Mouse (Mus musculus): ENCODE data around the gene Abat. TPM values are rescaled to one million over a fixed set of nuclear protein-coding genes. Genes with fewer than 3 reads are reported as not detected.

Gene Abat
- total RNA-seq, 2 experiments from 2014 or later = 134 to 137 TPM

GRCm38 (mm10) chr16:8636867-8637216 is 123.6 kb downstream of the Abat start:
- DNase-seq (ENCODE audit: low spot score in 2 of 2) = no peak
- no peak for TF ChIP-seq CTCF (conservative IDR thresholded peaks at IDR 0.05)
- peak overlapping the region; percentile 92 for H3K27ac ChIP-seq
- H3K4me3 ChIP-seq = peak overlapping the region; percentile 96

- TF ChIP-seq CTCF (conservative IDR thresholded peaks at IDR 0.05) = peak; percentile 48
These were observed 124.2 kb downstream of the Abat start, which contains the start of the genes Pmm2 and Tmem186 for GRCm38 (mm10) chr16:8637217-8638051. Pmm2 (plus strand) TSS chr16:8637674. Tmem186 (minus strand) TSS chr16:8637712.

DNA sequence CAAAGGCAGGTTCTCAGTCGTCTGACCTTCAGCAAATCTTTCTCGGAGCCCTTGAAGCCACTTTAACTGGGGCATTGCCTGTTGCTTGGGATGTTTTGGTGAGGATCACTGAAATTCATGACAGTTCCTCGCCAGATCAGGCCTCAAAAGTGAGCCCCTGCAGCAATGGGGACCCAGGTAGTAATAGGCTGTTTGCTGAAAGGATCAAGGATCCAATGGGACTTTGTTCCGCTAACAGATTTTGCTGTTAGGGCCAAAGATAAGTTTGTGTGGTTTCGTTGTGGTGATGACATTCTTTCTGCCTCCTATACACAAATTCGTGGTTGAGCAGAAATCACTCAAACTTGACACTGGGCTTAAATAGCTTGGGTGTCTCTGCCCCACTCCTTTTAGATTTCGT is 124.9 kb downstream of the Abat start:
- TF ChIP-seq CTCF (conservative IDR thresholded peaks at IDR 0.05) = no peak
- Histone ChIP-seq H3K27ac (peak overlapping the region; percentile 92), H3K4me3 (peak overlapping the region; percentile 96)
- no peak for DNase-seq (ENCODE audit: low spot score in 2 of 2)

More at GRCm38 (mm10) chr16:8637217-8638051, 124.2 kb downstream of the Abat start, which contains the start of the genes Pmm2 and Tmem186:
- Histone ChIP-seq H3K4me3 (peak within 1 kb of the TSS; percentile 96), H3K27ac (peak within 1 kb of the TSS; percentile 92)
- DNase-seq (ENCODE audit: low spot score in 2 of 2) = peak; percentile 79 to 90

- H3K4me3 ChIP-seq = no peak overlapping the region
- H3K27ac ChIP-seq = no peak overlapping the region
- TF ChIP-seq CTCF (conservative IDR thresholded peaks at IDR 0.05) = no peak
- no peak for DNase-seq (ENCODE audit: low spot score in 2 of 2)
These were observed 126.4 kb downstream of the Abat start for GRCm38 (mm10) chr16:8639466-8640191.

- peak in 1 of 2 experiments; percentile 39 for DNase-seq (ENCODE audit: low spot score in 2 of 2)
- TF ChIP-seq CTCF (conservative IDR thresholded peaks at IDR 0.05) = peak; percentile 93
- no peak overlapping the region for H3K27ac ChIP-seq
- no peak overlapping the region for H3K4me3 ChIP-seq
These were observed 130.6 kb downstream of the Abat start for GRCm38 (mm10) chr16:8643855-8644254.

- Histone ChIP-seq H3K27ac (peak overlapping the region; percentile 65), H3K4me3 (no peak overlapping the region)
- no peak for DNase-seq (ENCODE audit: low spot score in 2 of 2)
- no peak for TF ChIP-seq CTCF (conservative IDR thresholded peaks at IDR 0.05)
These were observed 132.3 kb downstream of the Abat start for GRCm38 (mm10) chr16:8645546-8645945.

- DNase-seq (ENCODE audit: low spot score in 2 of 2) = no peak
These were observed 136.8 kb downstream of the Abat start for GRCm38 (mm10) chr16:8650007-8650406.

DNA sequence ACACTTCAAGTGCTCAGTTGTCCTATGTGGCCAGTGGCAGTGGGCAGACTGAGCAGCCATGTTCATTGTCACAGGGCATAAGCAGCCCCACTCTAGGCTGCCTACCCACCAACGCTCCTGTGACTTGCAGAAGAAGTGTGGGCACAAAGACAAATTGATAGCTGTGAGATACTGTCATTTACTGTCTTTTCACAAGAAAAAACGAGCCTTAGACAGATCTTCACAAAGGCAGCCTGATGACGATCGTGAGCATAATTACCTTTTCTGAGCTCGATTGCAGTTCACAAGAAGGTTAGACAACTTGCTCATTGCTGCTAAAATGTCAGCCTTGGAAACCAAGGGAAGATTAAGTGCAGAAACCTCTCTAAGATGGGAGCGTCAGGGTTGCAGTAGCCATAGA is 141.9 kb downstream of the Abat start:
- no peak for DNase-seq (ENCODE audit: low spot score in 2 of 2)
- TF ChIP-seq CTCF (conservative IDR thresholded peaks at IDR 0.05) = no peak
- Histone ChIP-seq H3K4me3 (no peak overlapping the region), H3K27ac (no peak overlapping the region)

More at GRCm38 (mm10) chr16:8650007-8650406, 136.8 kb downstream of the Abat start:
- Histone ChIP-seq H3K27ac (no peak overlapping the region), H3K4me3 (no peak overlapping the region)
- no peak for TF ChIP-seq CTCF (conservative IDR thresholded peaks at IDR 0.05)

DNA sequence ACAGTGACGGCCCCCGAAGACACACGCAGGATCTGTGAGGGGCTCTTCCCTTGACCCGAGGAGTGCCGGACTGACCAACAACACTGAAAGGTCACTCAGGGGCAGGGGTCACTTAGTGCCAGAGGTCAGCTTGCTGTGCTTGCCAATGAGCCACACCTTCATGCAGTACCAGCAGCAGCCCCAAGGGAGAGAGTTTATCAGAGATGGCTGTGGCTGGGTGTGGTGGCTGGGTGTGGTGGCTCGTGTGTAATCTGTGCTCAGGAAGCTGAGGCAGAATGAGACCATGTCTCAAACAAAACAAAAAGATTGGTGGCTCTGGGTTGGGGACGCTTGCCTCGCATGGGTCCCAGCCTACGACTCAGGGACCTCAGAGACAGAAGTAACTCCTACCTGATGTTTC is 142.4 kb downstream of the Abat start:
- no peak overlapping the region for H3K4me3 ChIP-seq
- no peak overlapping the region for H3K27ac ChIP-seq
- TF ChIP-seq CTCF (conservative IDR thresholded peaks at IDR 0.05) = no peak; the same call in 1 of the 2 replicates
- DNase-seq (ENCODE audit: low spot score in 2 of 2) = no peak

- Histone ChIP-seq H3K4me3 (no peak overlapping the region), H3K27ac (no peak overlapping the region)
- no peak; the same call in none of the 2 replicates for TF ChIP-seq CTCF (conservative IDR thresholded peaks at IDR 0.05)
- no peak for DNase-seq (ENCODE audit: low spot score in 2 of 2)
These were observed 143.0 kb downstream of the Abat start for GRCm38 (mm10) chr16:8656256-8656655.

DNA sequence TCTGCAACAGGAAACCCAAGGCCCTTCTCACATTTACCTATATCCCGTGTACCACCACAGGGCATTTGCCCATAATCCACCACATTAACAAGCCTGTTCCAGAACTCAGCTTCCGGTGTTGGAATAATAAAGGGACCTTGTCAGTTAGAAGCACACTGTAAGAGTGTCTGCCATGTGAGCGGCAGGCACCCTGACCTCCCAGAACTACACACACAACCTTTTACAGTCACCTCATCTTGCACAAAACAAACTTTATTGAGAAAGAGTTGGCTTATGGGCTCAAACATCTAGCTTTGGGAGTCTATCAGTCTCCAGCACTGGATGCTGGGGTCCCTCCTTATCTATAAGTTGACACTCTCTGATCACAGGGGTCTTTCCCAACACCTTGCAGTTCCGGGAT is 145.1 kb downstream of the Abat start:
- H3K4me3 ChIP-seq = no peak overlapping the region
- H3K27ac ChIP-seq = no peak overlapping the region
- no peak for TF ChIP-seq CTCF (conservative IDR thresholded peaks at IDR 0.05)
- no peak for DNase-seq (ENCODE audit: low spot score in 2 of 2)

DNA sequence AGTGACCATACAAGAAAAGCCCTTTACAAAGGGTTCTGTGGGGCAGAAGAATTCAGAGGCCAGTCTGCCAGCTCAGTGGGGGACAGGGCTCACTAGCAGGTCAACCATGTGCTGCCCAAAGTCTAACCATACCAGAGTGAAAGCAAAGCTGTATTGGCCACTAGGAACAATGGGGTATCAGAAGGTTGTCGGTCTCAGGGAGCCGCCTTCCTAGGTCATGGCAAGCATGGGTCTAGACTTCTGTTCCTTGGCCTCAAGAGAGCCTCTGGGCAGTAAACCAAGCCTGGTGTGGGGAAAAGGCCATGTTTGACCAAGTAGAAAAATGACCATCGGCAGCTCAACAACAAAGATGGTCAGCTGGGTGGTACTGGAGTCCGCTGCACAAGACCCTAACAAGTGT is 145.5 kb downstream of the Abat start:
- Histone ChIP-seq H3K27ac (no peak overlapping the region), H3K4me3 (no peak overlapping the region)
- DNase-seq (ENCODE audit: low spot score in 2 of 2) = no peak
- no peak for TF ChIP-seq CTCF (conservative IDR thresholded peaks at IDR 0.05)

DNA sequence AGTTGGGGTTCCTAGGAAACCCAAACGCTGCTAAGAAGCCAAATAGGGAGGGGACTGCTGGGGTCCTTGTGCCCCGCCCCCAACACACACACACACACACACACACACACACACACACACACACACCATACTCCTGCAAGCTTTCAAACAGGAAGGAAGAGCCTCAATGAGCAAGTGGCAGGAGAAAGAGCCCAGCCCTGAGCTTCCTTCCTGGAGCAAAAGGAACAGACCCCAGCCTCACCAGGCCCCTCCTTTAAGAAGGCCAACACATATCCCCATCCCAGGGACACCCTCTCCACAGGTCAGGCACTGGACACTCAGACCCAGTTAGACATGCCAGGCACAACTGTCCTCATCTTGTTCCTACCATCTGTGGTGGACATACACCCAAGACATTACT is 149.8 kb downstream of the Abat start:
- no peak for TF ChIP-seq CTCF (conservative IDR thresholded peaks at IDR 0.05)
- H3K27ac ChIP-seq = peak overlapping the region; percentile 33; the same call in 1 of the 2 replicates
- H3K4me3 ChIP-seq = no peak overlapping the region
- DNase-seq (ENCODE audit: low spot score in 2 of 2) = no peak
